Comparison of ENCODE assay signal across 8 mouse cellular contexts in the genomic region with DNA sequence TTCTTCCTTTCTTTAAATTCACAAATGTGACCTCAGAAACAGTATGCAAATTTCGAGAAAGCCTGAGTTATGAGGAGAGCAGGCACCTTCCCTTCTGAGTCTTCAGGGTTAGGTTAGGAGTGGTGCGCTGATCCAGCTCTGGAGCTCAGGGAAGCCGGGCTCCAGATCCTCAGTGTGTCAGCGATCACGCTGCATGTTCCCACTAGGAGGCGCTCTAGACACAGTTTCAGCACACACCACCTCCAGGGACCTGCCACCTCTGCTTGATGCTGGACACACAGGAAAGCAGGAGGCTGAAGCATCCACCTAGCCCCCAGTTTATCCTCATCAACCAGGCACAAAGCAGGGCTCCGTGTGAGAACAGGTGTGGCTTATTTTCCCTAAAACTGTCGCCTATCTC.
A peak's percentile ranks its signal among the peaks of the same experiment; 100 is the strongest.
DNase-seq lines count a peak whose midpoint lies in the region; ATAC-seq lines count a peak whose summit lies in the region.

No protein-coding gene starts in this region.

- no peak overlapping the region for H3K9ac ChIP-seq in forebrain, embryonic 15.5 days (replicated peaks)
- H3K9ac ChIP-seq in hindbrain, embryonic 16.5 days (ENCODE audit: low read depth, low read length), result no peak overlapping the region

- H3K27ac ChIP-seq in forebrain, embryonic 15.5 days (replicated peaks), result no peak overlapping the region
- no peak overlapping the region for H3K27ac ChIP-seq in hindbrain, embryonic 16.5 days (ENCODE audit: low read depth, low read length)

- 8% methylated on average over 8 of the region's 8 CpGs for WGBS in forebrain, embryonic 15.5 days
- 7% methylated on average over 8 of the region's 8 CpGs for WGBS in hindbrain, embryonic 16.5 days

- H3K27me3 ChIP-seq in forebrain, embryonic 15.5 days, result no peaks in the 10 kb centered on the region
- no peaks in the 10 kb centered on the region for H3K27me3 ChIP-seq in hindbrain, embryonic 16.5 days (replicated peaks; ENCODE audit: control insufficient read depth, insufficient read depth, low read length)

- no peaks in the 10 kb centered on the region for H3K36me3 ChIP-seq in forebrain, embryonic 15.5 days
- no peaks in the 10 kb centered on the region for H3K36me3 ChIP-seq in hindbrain, embryonic 16.5 days (ENCODE audit: control insufficient read depth, insufficient read depth, low read length)

- peak; percentile 63 for DNase-seq in R1 (ENCODE audit: low read depth, low spot score)
- DNase-seq in c-Kit-positive CD71-positive TER-119-positive erythroid progenitor cells, embryonic 14.5 days (ENCODE audit: low spot score), result peak; percentile 9
- DNase-seq in left cerebral cortex, adult 18-20 months (ENCODE audit: low spot score in 2 of 2), result peak; percentile 80 to 84
- DNase-seq in right cerebral cortex, postnatal 4 days, result peak; percentile 77

- no peaks in the 10 kb centered on the region for H3K9me3 ChIP-seq in forebrain, embryonic 15.5 days
- no peaks in the 10 kb centered on the region for H3K9me3 ChIP-seq in hindbrain, embryonic 16.5 days (ENCODE audit: control insufficient read depth, low read length)

- H3K4me2 ChIP-seq in forebrain, embryonic 15.5 days (replicated peaks), result no peak overlapping the region
- H3K4me2 ChIP-seq in hindbrain, embryonic 16.5 days (ENCODE audit: low read length), result no peak overlapping the region

- H3K4me1 ChIP-seq in forebrain, embryonic 15.5 days, result no peaks in the 10 kb centered on the region; the same call in 1 of the 2 replicates
- no peaks in the 10 kb centered on the region for H3K4me1 ChIP-seq in hindbrain, embryonic 16.5 days (ENCODE audit: control insufficient read depth, insufficient read depth, low read depth, low read length)

- peak; percentile 84 for ATAC-seq in forebrain, embryonic 15.5 days (replicated peaks)
- ATAC-seq in hindbrain, embryonic 16.5 days, result peak; percentile 78
- ATAC-seq in megakaryocyte-erythroid progenitor cell, adult 5-6 weeks (replicated peaks; ENCODE audit: low FRiP score, low TSS enrichment, poor library complexity, severe bottlenecking), result peak; percentile 81
- no peak for ATAC-seq in activated CD4-positive, CD25-positive, alpha-beta regulatory T cell, adult 4 months

- no peak overlapping the region for H3K4me3 ChIP-seq in forebrain, embryonic 15.5 days
- H3K4me3 ChIP-seq in hindbrain, embryonic 16.5 days (ENCODE audit: low read length), result no peak overlapping the region

Comparison
In these comparisons a context has a peak if more than half of its experiments do, and no peak if none do; other contexts are left out.
1. DNase-seq: peak in every context shown above with its lines; median percentile 82 in left cerebral cortex, adult 18-20 months; 77 in right cerebral cortex, postnatal 4 days; 63 in R1; 9 in c-Kit-positive CD71-positive TER-119-positive erythroid progenitor cells, embryonic 14.5 days.